Mouse (Mus musculus) small intestine, adult 2 months (tissue): Measurements from ENCODE around the gene Rngtt.

Source experiments
- CTCF ChIP-seq: fragments of 200-500 bp; IDR thresholded peaks from 2 replicates; pipeline ENCODE4 v1.5.1; 2012; ENCODE audit warnings: low read depth, mild to moderate bottlenecking, control low read depth, inconsistent platforms, low read length, moderate library complexity, mixed read lengths; ENCODE audit not compliant: insufficient replicate concordance, insufficient read length; ENCODE audit errors: extremely low read depth
- POLR2A ChIP-seq: fragments of 200-500 bp; IDR thresholded peaks from 2 replicates; pipeline ENCODE4 v1.6.1; 2012; ENCODE audit warnings: low read depth, mild to moderate bottlenecking, control low read depth, inconsistent platforms, low read length, moderate library complexity

- TF ChIP-seq CTCF (no peak), POLR2A (no peak)
Observed at GRCm38 (mm10) chr4:33524481-33525141, 214.5 kb downstream of the Rngtt start.
